Comparison of ENCODE assay signal across 8 mouse cellular contexts in the genomic region with DNA sequence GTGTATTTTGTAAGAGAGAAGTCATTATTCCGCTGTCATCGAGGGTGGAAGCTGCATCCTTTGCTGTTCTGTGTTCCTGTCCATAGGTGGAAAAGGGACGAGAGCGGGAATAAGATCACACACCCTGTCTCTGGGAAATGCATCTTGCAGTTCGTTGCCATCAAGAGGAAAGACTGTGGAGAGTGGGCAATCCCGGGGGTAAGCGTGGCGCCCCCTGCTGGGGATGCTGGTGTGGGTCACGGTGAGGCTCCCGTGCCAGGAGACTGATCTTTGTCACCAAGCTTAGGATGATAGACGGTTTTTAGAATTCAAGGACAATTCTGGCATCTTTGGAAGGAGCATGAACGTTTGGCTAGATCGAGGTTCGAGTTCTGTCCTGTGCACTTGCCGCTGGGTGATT. TPM values are rescaled to one million over a fixed set of nuclear protein-coding genes. Genes with fewer than 3 reads are reported as not detected.
DNase-seq lines count a peak whose midpoint lies in the region.

No protein-coding gene starts in this region.

- DNase-seq in layer of hippocampus, adult 11-12 months (ENCODE audit: low spot score), result peak; percentile 57
- no peak for DNase-seq in layer of hippocampus, postnatal 14 days (ENCODE audit: low spot score in 2 of 2)
- peak; percentile 64 to 72 for DNase-seq in CD8-positive naive resting alpha-beta T cell, adult 2 months (ENCODE audit: low read depth in 2 of 2, low spot score in 2 of 2)
- DNase-seq in ZHBTc4 (ENCODE audit: low read depth, low spot score), result peak; percentile 53
- peak; percentile 35 to 40 for DNase-seq in gastrocnemius, postnatal 4 days (ENCODE audit: low spot score in 2 of 2)
- DNase-seq in lung, postnatal 36 days, result peak; percentile 65
- DNase-seq in thymus, postnatal 10 days (ENCODE audit: low spot score in 2 of 2), result peak; percentile 46 to 78
- DNase-seq in right cerebral cortex, adult 2 months (ENCODE audit: low spot score in 2 of 2), result no peak

RNA-seq across cellular contexts. Expression of a gene that starts 11.9 kb away (rescaled TPM):
- total RNA-seq in layer of hippocampus, postnatal 14 days (2021), result 10 to 100 TPM; 75.6 to 77.4 TPM
- 10 to 100 TPM; 38.9 to 39.9 TPM for total RNA-seq in gastrocnemius, postnatal 4 days (2021)

RNA-seq across cellular contexts. Expression of a gene that starts 19.4 kb away (rescaled TPM):
- not detected for total RNA-seq in layer of hippocampus, postnatal 14 days (2021)
- total RNA-seq in gastrocnemius, postnatal 4 days (2021), result not detected

RNA-seq across cellular contexts. Expression of a gene that starts 36.3 kb away (rescaled TPM):
- total RNA-seq in layer of hippocampus, postnatal 14 days (2021), result 10 to 100 TPM; 36.7 to 39.9 TPM
- 10 to 100 TPM; 22.7 to 25.9 TPM for total RNA-seq in gastrocnemius, postnatal 4 days (2021)

RNA-seq across cellular contexts. Expression of a gene that starts 55.5 kb away (rescaled TPM):
- total RNA-seq in layer of hippocampus, postnatal 14 days (2021), result 1,000 to 10,000 TPM; 1,351 to 1,429 TPM
- 100 to 1,000 TPM; 226 to 268 TPM for total RNA-seq in gastrocnemius, postnatal 4 days (2021)

Comparison
In these comparisons a context has a peak if more than half of its experiments do, and no peak if none do; other contexts are left out.
1. DNase-seq: peak in layer of hippocampus, adult 11-12 months (single experiment), CD8-positive naive resting alpha-beta T cell, adult 2 months (2 of 2), ZHBTc4 (single experiment), gastrocnemius, postnatal 4 days (2 of 2), lung, postnatal 36 days (single experiment) and thymus, postnatal 10 days (2 of 2); none in layer of hippocampus, postnatal 14 days (0 of 2) and right cerebral cortex, adult 2 months (0 of 2).